Mouse (Mus musculus): ENCODE measurements around the gene B3gnt7.
A peak's percentile ranks its signal among the peaks of the same experiment; 100 is the strongest.
"Not testable (repeated sequence)": the region's sequence is repeated elsewhere in the genome, so short reads cannot be mapped to it uniquely, and the experiment has no call there.

The B3gnt7 gene

DNA sequence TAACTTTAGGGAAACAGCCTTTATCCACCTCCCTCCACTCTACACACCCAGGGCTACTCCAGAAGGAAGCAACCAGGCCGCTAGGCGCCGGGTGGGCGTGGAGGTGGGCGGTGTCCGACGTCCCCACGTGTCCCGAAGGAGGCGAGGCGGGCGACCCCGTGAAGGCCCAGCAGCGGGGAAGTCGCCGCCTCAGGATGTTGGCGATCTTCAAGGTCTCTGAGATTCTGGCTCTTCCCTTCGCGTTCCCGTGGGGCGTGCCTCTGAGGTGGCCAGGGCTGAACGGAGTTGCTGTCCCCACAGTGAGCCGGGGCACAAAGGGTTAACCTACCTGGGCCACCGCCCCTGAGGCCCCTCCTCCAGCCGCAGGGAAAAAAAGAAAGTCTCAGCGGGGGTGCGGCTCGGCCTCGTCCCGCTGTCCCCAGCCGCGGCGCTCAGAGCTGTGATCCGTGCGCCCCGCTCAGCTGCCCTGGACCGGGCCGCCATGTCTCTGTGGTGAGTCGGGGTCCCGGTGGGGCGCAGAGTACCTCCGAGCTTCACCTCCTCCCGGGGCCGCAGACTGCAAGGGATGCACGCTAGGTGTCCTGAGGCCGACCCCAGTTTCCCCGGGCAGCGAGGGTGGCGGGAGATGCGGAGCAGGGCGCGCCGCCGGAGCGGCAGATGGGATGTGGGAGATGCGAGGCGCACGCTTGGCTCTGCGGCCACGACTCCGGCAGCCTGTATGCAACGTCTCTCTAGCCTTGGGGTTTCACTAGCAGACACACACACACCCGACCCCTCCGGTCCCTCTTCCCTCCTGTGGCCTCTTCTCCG is 636 bp downstream of the B3gnt7 start:
- DNase-seq: peak; percentile 59

GRCm38 (mm10) chr1:86303873-86304250 is 1.2 kb downstream of the B3gnt7 start:
- DNase-seq: no peak

DNA sequence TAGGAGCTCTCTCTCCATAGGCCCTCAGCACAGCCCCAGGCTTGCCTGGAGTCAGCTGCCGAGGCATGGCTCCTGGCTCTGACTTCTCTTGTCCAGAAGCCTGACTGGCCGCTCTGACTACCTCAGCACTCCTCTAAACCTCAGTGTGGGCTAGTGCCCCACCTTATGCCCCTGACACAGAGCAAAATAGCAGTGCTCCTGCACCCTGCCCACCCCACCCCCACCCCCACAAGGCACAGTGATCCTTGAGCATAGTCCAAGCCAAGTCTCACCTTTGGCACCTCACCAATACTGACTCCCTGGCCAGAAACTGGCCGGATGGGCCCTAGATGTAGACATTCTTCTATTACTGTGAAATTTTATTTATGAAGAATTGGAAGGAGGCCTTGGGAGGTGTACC is 4.1 kb downstream of the B3gnt7 start:
- no peak for DNase-seq

- DNase-seq: no peak
Measured at GRCm38 (mm10) chr1:86307177-86307762, 4.6 kb downstream of the B3gnt7 start.

DNA sequence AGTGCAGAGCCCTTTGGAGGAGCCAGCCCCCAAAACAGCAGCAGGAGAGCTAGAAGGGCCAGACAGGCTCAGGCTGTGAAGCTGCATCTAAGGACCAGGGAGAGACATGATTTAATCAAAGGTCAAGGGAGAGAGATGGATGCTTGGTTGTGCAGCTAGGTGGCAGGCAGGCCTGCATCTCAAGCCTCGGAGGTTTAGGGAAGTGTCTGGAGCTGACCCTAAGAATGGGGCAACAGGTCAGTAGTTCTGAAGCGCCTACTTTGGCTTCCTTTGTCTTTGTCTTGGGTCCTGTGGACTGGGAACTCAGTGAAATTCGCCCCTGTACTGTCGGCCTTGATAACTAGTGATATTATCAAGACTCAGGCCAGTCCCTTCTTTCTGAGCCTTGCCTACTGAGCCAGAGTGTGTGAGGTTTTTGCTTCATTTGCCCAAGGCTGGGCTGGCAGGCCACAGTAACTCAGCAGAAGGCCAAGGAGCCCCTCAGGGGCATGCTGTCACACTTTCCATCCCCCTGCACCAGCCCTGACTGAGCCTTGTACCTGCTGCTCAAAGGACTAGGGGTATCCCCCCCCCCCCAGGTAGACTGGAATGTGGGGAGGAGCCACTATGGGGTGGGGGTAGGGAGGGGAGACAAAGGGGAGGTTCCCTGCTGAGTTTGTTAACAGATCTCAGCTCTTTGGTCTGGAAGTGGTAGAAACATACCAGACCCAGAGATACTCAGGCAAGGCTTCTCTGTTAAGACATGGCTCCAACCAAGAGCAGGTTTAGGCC is 5.4 kb downstream of the B3gnt7 start:
- DNase-seq: no peak

DNA sequence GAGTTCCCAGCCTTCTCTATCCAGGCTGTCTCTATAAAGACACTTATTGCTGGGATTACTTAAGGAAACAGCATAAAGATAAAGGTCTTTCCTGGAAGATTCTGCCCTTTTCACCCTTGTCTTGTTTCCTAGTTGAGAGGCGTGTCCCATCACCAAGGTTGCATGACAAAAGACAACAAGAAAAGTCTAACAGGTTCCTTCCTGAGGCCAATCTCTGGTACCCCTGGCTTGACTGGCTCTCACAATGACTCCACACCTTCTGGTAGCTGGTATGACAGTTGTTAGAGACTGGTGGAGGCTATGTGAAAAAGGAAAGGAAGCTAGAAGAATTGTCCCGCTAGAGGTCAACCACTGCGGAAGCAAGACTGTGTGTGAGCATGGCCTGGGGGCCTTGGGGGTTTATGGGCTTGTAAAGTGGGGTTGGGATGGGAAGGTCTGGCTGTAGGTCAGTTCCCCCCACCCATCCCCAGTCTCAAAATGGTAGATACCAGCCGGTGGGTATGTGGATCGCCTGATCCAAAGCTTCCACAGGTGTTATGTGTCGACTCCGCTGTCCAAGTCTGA is 6.7 kb downstream of the B3gnt7 start:
- no peak for DNase-seq

DNA sequence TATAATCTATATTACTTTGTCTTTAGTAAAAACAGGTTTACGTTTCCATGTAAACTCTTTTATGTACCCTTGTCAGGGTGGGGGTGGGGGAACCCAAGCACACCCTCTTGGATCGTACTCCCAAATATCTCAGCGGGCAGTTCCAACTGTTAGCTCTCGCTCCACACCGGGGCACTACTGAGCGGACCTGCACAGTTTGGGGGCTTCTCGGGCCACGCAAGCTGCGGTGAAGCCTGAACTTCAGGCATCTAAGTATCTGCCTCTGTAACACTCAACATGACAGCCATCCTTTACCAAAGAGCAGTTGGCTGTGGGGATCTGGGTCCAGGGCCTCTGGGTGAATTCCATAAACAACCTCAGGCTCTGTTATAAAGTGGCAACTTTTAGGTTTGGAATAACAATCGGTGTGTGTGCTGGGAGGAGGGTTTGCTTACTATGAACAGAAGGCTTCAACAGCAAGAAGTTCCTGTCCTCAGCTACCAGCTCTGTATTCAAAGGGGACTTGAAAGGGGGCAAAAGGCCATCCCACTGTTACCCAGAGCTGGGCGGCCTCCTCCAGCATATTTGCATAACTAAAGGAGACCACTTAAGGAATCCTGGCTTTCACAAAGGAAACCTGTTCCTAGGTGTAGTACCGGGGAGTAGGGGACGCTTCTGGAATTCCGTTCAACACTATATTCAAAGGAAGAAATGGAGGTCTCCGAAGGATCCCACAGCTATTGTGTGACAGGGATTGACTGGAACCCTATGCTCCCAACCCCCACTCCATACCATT is 8.1 kb downstream of the B3gnt7 start:
- no peak for DNase-seq

DNA sequence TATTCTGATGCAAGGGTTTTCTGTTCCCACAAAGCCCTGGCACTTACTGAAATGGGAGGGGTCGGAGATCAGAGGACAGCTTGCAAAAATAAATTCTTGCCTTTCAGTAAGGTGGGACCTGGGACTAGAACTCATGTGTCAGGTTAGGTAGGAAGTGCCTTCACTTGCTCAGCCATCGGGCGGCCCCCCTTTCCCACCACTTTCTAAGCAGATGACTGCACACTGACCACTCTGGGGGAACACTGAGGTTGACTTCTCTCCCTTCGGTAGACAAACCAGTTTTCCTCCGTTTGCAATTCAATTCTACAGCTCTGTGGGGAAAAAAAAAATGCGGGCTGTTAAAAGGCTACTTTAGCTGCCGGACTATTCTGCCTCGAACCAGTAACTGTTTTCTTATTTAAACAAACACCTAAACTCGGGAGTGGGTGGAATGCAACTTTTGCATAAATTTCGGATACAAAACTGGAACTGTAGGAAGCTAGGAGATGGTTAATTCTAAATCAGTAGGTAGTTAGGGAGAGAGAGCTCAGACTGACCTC is 8.9 kb downstream of the B3gnt7 start:
- DNase-seq: no peak

GRCm38 (mm10) chr1:86312269-86312668 is 9.6 kb downstream of the B3gnt7 start:
- no peak for DNase-seq

DNA sequence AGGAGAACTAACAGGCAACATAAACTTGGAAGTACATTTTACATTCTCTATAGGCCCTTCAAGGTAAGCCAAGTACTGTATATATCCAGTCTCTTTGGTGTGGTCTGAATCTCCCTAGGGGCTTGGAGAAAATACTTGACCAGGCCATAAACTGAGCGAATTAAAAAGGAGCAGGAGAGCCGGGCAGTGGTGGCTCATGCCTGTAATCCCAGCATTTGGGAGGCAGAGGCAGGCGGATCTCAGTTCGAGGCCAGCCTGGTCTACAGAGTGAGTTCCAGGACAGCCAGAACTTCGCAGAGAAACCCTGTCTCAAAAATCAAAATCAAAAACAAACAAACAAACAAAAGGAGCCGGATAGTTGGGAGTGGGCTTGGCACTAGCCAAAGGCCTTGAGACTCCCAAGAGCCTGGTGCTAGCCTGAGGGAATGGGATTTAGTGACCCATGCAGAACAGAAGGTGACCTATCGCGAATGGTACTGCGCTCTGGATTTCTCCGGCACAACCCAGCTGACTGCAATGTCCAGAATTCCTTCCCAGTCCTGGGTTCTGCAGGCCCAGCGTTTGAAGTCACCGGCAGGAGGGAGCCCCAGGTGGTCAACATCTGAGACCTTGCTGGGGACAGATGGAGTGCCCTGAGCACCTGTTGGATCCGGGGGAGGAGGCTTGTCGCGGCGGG is 10.6 kb downstream of the B3gnt7 start:
- DNase-seq: no peak

- peak; percentile 35 for DNase-seq
Measured at GRCm38 (mm10) chr1:86313772-86314125, 11.1 kb downstream of the B3gnt7 start.

DNA sequence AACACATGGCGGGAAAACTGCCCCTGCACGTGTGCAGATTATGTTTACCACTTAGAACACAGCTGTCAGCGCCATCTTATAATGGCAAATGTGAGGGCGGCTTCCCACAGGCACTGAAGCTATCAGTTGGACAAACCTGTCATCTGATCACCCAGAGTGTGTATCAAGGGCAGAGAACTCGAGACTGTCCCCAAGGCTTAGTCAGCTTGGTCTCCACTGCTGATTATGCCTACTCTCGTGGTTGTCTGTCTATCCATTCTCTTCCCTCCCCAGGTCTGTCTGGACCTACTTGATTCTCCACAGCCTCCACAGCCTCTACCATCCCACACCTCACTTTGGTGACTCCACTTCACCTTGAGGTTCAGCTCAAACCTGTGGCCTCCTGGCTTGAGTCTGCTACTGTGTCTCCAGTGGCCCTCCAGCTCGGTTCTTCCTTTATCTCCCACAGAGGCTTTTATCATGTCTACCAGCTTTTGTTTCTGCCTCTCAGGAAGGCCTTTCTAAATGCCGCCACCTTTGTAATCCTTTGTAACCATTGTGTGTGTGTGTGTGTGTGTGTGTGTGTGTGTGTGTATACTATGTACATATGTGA is 18.3 kb downstream of the B3gnt7 start:
- no peak for DNase-seq

- no peak for DNase-seq
Measured at GRCm38 (mm10) chr1:86336330-86336729, 33.7 kb downstream of the B3gnt7 start.

DNA sequence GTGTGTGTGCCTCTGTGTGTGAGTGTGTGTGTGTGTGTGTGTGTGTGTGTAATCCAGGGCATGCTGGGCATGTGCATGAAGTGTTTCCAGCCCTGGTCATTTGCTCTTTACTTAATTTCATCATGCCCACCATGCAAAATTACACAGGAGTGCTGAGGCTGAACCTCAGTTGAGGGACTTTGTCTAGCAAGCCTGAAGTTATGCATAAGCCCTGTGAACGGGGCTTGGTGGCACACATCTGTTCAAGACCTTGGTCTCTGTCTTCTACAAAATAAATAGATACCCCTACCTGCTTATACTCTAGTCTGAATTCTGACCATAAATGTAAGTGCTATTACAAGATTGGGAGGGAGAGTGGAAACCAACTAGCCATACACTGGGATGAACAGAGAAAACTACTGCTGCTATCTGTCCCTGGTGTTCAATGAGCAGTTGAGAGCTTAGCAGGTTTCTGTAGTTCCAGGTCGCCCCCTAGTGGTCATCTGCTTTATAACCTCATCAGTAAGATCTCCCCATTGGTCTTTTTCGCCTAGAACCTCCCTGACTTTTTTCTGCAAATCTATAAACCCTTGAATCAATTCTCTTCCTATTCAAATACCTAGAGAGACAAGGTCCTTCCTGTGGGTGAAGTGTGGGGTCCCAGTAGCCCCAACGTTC is 36.7 kb downstream of the B3gnt7 start:
- DNase-seq: peak; percentile 85

DNA sequence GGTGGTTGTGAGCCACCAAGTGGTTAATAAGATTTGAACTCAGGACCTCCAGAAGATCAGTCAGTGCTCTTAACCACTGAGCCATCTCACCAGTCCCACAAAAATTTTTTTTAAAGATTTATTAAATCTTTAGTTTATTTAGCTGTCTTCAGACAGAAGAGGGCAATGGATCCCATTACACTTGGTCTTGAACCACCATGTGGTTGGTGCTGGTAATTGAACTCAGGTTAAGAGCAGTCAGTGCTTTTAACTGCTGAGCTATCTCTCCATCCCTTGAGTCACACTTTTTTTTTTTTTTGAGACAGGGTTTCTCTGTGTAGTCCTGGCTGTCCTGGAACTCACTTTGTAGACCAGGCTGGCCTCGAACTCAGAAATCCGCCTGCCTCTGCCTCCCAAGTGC is 38.5 kb downstream of the B3gnt7 start:
- not testable (repeated sequence) for DNase-seq

DNA sequence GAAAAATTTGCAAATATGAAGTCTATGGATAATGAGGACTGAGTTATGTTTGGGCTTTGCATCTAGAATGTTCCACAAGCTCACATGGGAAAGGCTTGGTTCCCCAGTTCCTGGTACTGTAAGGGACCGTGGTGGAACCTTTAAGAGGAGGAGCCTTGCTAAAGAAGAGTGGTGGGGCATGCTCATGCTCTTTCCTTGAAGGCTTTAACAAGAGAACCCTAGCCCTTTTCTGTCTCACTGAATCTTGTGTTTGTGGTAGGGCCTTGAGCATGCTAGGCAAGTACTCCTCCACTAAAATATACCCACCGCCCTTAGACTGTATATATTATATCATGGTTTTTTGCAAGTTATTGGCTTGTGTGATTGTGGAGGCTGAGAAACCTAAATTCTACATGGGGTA is 39.7 kb downstream of the B3gnt7 start:
- no peak for DNase-seq

- DNase-seq: no peak
Measured at GRCm38 (mm10) chr1:86343087-86343645, 40.5 kb downstream of the B3gnt7 start.

DNA sequence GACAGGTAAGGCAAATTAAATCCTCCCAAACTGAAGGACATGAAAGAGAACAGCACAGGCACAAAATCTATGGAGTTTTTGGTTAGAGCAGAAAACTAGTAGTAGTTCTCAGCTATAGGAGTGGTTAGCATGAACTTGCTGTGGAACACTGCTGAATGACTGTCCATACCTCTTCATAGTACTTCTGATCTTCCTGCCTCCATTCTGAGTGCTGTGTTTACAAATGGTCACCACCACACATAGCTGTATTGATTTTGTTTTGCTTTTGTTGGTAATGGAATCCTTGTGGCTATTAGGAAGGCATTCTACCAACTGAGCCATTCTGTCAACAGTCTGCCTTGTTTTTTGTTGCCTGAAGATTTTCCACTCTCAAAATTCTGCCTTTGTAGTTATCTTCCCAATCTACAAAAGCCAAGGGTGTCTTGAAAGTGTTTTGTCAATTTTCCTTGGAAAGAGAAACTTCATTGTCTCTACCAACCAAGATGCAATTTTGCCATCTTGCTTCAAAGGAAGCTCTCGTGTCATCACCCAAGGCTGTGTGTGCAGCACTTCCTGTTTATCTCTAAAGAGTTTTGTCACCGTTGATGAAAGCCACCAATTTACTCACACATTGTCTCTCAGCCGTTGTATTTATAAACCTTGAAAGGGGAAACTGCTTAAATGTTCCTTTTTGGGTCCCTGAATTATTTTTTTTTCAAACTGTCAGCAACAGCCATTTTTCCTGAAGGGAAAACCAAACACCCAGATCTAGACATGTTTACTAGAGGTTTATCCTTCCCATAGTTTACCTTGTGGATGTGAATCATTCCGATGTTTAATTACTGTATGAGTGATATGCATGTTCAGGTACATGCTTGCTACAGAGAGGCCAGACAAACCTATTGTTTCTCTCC is 41.6 kb downstream of the B3gnt7 start:
- DNase-seq: no peak

DNA sequence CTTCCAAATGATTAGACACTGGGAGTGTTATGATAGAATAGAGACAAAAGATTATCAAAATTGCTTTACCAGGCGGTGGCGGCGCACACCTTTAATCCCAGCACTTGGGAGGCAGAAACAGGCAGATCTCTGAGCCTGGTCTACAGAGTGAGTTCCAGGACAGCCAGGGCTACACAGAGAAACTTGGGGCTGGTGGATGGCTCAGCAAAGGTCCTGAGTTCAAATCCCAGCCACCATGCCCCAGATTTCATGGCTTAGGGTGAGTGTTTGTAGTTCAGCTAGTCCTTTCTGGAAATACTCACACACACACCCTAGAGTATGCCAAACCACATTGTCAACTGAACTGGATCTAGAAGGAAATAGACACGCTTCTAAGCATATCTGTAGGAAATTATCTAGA is 42.4 kb downstream of the B3gnt7 start:
- DNase-seq: no peak

DNA sequence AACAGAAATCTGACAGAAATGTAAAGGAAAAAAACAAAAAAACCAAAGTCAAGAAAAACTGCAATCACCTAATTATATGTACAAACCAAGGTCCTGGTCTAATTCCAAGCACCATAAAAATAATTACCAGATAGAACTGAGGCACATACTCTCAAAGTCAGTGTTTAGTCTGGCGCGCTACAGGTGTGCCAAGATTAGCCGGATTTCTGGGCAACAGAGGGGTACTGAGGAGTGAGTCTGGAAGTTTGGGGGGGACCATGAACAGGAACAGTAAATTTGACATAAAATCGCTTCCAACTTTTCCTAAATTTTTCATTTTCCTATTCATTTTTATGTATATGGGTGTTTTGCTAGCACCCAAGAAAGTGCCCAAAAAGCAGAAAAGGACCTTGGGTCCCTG is 43.3 kb downstream of the B3gnt7 start:
- DNase-seq: no peak
